Mouse (Mus musculus): ENCODE results near the gene Atat1.

Gene Atat1

DNA sequence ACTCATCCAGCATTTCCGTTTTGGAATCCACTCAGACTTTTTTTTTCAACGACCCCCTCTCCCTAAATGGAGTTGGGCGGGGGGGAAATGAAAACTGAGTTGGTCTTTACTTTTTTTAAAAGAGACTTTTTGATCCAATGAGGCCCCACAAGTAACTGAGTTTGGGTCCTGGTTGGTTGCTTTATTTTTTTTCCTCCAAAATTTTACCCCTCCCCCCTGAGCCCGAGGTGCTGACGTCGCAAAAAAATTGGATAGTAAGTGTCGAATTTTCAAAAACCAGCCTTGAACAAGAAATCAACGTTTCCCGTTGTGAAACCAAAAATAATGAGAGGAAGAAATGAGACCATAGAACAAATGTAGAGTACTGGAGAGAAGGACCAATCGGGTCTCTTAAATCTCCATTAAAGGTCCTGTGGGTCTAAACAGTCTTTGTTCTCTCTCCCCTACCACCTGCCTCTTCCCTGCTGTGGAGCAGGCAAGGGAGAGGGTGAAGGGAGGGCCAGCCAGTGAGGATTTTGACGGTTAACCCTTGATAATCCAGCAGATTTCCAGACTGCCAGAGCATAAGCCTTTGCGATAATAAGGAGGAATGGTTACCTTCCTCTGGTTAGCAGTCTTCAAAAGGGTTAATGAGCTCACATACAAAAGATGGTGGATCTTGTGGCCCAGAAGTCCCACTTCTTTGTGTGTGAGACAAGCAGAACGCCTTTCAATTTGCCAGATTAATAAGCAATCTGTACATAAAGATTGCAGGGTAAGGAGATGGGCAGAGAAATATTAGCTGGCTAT is 7.8 kb upstream of the Atat1 start:
- DNase-seq (ENCODE audit: low read depth, low spot score) = peak; percentile 57

GRCm38 (mm10) chr17:35917143-35917462 is 7.2 kb upstream of the Atat1 start:
- no peak for DNase-seq (ENCODE audit: low read depth, low spot score)

DNA sequence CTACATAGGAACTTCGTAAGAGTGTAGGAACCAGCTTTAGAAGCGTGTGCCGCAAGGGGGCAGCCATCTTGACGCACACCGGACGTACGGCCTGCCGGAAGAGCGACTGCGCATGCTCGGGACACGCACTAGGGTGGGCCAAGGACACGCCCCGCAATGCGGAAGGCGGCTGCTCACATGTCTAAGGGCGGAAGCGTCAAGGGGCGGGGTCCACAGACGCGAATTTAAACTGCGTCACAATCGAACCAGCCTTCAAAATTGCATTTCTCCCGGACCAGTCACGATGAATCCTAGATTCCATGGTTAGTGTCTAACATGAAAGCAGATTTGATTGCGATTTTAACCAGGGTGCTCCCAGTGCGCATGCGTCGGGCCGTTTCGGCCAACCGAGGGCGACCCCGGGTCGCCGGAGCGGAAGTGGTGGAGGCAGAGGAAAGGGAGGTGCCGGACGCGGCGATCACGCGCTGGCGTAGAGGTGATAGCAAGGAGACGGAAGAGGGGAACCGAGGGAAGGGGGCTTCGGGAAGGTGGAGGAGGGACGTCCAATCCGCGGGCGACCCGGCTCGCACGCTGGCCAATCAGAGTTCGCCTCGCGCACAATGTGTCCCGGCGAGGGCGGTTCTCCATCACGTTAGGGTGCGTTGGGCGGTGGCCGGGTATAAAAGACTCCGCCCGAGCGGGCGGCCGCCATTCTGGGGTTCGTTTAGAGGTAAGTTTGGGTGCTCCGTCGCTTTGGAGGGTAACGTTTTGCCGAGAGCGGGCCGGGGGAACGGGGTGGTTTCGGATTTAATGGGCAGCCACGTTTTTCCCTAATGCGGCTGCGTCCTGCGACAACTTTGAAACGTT is 6.6 kb upstream of the Atat1 start, which contains the start of the genes Mrps18b and Ppp1r10:
Gene Mrps18b, minus strand, starts transcription at position 93 of the 846 bp plus-strand sequence.
Gene Ppp1r10, plus strand, starts transcription at position 138 of the 846 bp plus-strand sequence.
- peak; percentile 99 for DNase-seq (ENCODE audit: low read depth, low spot score)

- peak; percentile 47 for DNase-seq (ENCODE audit: low read depth, low spot score)
Measured at GRCm38 (mm10) chr17:35915538-35916296, 5.8 kb upstream of the Atat1 start.

DNA sequence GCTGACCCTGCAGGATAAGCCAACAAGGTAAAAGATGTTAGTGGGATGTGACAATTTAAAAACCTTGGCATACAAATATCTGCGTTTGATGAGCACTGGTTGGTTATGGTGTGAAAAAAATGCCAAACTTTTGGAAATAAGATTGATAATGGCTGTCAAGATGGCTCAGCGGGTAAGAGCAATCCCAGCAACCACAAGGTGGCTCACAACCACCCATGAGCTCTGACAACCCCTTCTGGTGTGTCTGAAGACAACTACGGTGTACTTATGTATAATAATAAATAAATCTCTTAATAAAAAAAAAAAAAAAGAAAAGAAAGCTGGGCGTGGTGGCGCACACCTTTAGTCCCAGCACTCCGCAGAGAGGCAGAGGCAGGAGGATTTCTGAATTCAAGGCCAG is 5.1 kb upstream of the Atat1 start:
- peak; percentile 56 for DNase-seq (ENCODE audit: low read depth, low spot score)

GRCm38 (mm10) chr17:35909186-35909918 is 523 bp downstream of the Atat1 start:
- no peak for DNase-seq (ENCODE audit: low read depth, low spot score)

DNA sequence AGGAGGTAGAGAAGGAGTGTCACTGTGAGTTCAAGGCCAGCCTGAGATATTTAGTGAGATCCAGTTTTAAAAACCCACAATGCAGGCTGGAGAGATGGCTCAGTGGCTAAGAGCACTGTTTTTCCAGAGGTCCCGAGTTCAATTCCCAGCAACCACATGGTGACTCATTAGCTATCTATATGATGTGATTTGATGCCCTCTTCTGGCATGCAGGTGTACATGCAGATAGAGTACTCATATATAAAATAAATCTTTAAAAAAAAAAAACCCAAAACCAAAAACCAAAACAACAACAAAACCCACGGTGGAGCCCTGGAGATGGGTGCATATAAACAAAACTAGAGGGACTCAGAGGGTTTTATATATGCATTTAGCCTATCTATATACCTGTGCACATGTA is 2.3 kb downstream of the Atat1 start:
- DNase-seq (ENCODE audit: low read depth, low spot score) = peak; percentile 68

- DNase-seq (ENCODE audit: low read depth, low spot score) = no peak
Measured at GRCm38 (mm10) chr17:35905587-35905986, 4.3 kb downstream of the Atat1 start.

GRCm38 (mm10) chr17:35903992-35904355 is 5.9 kb downstream of the Atat1 start:
- no peak for DNase-seq (ENCODE audit: low read depth, low spot score)

GRCm38 (mm10) chr17:35903343-35903991 is 6.4 kb downstream of the Atat1 start:
- DNase-seq (ENCODE audit: low read depth, low spot score) = no peak

- DNase-seq (ENCODE audit: low read depth, low spot score) = no peak
Measured at GRCm38 (mm10) chr17:35900636-35901035, 9.2 kb downstream of the Atat1 start.

DNA sequence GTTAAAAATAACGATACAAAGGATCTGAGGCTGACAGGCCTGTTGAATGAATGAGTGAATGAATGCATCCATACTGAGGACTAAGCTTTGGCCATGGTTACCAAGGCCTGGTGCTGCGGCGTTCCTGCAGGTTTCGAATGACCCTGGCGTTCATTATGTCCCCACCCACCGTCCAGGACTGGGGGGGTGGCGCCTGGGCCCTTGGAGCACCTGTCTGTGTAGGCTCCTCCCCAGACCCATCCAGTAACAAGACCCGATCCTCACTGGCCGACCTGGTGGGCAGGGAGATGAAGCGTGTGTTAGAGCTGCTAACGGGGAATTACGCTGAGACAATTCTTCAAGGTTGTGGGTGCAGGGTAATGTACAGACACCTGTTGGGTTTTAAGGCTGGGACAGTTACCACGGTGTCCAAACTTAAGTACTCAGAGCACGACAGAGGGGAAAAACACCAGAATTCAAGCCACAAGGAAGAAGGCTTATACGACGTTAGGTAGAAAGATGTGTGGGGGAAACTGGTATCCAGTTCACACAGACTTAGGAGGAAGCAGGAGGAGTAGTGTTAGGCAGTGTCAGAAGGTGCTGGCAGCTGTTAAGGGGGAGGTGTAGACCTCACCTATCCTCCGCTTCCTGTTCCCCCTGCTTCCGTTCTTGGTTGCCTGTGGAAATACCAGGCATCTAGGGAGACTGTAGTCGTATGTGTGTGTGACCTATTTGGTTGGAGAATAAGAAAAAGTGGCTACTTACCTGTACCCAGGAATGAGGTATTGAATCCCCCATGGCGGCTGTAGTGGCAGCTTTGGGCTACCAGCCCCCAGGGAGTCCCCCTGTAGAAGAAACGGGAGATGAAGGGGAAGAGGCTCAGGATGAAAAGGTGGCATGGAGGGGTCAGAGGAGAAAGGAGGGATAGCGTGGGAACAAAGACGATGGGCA is 12.0 kb downstream of the Atat1 start:
- no peak for DNase-seq (ENCODE audit: low read depth, low spot score)

GRCm38 (mm10) chr17:35896781-35897643 is 12.9 kb downstream of the Atat1 start, which contains the start of gene 2310061I04Rik:
2310061I04Rik (minus strand) TSS chr17:35897431.
- peak; percentile 90 for DNase-seq (ENCODE audit: low read depth, low spot score)

GRCm38 (mm10) chr17:35887725-35888124 is 22.1 kb downstream of the Atat1 start:
- DNase-seq (ENCODE audit: low read depth, low spot score) = no peak

GRCm38 (mm10) chr17:35883777-35884176 is 26.1 kb downstream of the Atat1 start:
- DNase-seq (ENCODE audit: low read depth, low spot score) = no peak

DNA sequence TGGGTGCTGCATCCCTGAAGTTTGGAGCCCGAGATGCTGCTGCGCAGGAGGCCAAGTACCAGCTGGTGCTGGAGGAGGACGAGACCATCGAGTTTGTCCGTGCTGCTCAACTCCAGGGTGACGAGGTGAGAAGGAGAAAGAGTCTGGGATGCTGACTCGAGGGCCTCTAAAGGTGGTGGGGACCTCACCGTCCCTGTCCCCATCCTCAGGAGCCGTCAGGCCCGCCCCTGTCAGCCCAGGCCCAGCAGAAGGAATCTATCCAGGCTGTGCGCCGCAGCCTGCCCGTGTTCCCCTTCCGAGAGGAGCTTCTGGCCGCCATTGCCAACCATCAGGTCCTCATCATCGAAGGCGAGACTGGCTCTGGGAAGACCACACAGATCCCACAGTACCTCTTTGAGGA is 27.0 kb downstream of the Atat1 start:
- DNase-seq (ENCODE audit: low read depth, low spot score) = no peak

GRCm38 (mm10) chr17:35879245-35880057 is 30.4 kb downstream of the Atat1 start, which contains the start of gene Dhx16:
Dhx16 (plus strand) TSS chr17:35879819.
- peak; percentile 99 for DNase-seq (ENCODE audit: low read depth, low spot score)

DNA sequence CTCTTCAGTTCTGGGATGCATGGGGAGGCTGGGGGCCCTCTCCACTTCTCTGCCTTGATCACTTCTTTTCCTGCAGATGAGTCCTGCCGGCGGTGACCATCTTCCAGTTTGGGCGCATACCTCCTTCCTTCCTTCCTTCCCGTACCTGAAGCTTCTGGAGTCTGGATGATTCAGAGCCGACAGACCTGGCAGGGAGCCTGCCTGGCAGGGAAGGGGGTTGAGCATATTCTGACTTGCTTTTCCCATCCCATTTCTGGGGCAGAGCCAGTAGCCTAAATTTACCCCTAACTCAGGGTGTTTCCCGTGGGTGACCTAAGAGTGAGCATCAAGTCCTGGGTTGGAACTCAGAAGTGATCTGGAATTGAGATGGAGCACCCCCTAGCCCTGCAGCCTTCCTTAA is 35.2 kb downstream of the Atat1 start:
- DNase-seq (ENCODE audit: low read depth, low spot score) = peak; percentile 38
